Mouse (Mus musculus): Measurements from ENCODE around the gene Apold1. TPM values are rescaled to one million over a fixed set of nuclear protein-coding genes. Genes with fewer than 3 reads are reported as not detected.

Apold1 gene
- polyA plus RNA-seq, 3 experiments from 2014 or later, result 0.09 to 0.33 TPM; not detected in 1

Other genes starting within 250 kb of the Apold1 start
- gene Dusp16, start 189.1 kb upstream of the Apold1 start, polyA plus RNA-seq (2017; shearing (Covaris generic)), result 1 to 10 TPM; 2.8 to 6.3 (median 5.1) TPM
- 10 to 100 TPM; 20.4 to 46.1 (median 45.3) TPM for gene Crebl2, start 151.6 kb upstream of the Apold1 start, polyA plus RNA-seq (2017; shearing (Covaris generic))
- gene Gpr19, start 83.1 kb upstream of the Apold1 start, polyA plus RNA-seq (2017; shearing (Covaris generic)), result 1 to 10 TPM; 5.7 to 9.1 (median 6.8) TPM
- gene Cdkn1b, start 61.3 kb upstream of the Apold1 start, polyA plus RNA-seq (2017; shearing (Covaris generic)), result 10 to 100 TPM; 29.4 to 55.7 (median 51.9) TPM
- 100 to 1,000 TPM; 133 to 189 (median 188) TPM for gene Ddx47, start 29.9 kb downstream of the Apold1 start, polyA plus RNA-seq (2017; shearing (Covaris generic))
- under 1 TPM; 0.28 to 0.73 (median 0.59) TPM for gene Gprc5a, start 83.9 kb downstream of the Apold1 start, polyA plus RNA-seq (2017; shearing (Covaris generic))
- not detected for gene Gprc5d, start 136.6 kb downstream of the Apold1 start, polyA plus RNA-seq (2017; shearing (Covaris generic))
- gene Fam234b, start 216.3 kb downstream of the Apold1 start, polyA plus RNA-seq (2017; shearing (Covaris generic)), result 10 to 100 TPM; 21.9 to 30.2 (median 30.2) TPM
- 1 to 10 TPM in 2 of 3 experiments, not detected in 1; 1.3 to 2.0 TPM for gene Hebp1, start 216.3 kb downstream of the Apold1 start, polyA plus RNA-seq (2017; shearing (Covaris generic))